Mouse (Mus musculus) right cerebral cortex, postnatal 10 days (tissue): Measurements from ENCODE around the gene Ccdc17.

Source experiments
- DNase-seq, 2 experiments: peaks; one replicate each; pipeline ENCODE4 v3.0.0; 2021; ENCODE audit warnings: low spot score in 2 of 2

Gene Ccdc17

GRCm38 (mm10) chr4:116644326-116644725 is 47.9 kb downstream of the Ccdc17 start:
- DNase-seq: peak in 1 of 2 experiments; percentile 36

- no peak for DNase-seq
Measured at GRCm38 (mm10) chr4:116645624-116646023, 49.2 kb downstream of the Ccdc17 start.

- DNase-seq: no peak
Measured at GRCm38 (mm10) chr4:116649411-116649810, 53.0 kb downstream of the Ccdc17 start.
